Mouse (Mus musculus) kidney, postnatal 4 days (tissue): Measurements from ENCODE around the gene Dgat2.

Experiments used
- DNase-seq, 2 experiments: peaks; one replicate each; pipeline ENCODE4 v3.0.0; 2021; ENCODE audit warnings: mixed read lengths in 2 of 2

Gene Dgat2

DNA sequence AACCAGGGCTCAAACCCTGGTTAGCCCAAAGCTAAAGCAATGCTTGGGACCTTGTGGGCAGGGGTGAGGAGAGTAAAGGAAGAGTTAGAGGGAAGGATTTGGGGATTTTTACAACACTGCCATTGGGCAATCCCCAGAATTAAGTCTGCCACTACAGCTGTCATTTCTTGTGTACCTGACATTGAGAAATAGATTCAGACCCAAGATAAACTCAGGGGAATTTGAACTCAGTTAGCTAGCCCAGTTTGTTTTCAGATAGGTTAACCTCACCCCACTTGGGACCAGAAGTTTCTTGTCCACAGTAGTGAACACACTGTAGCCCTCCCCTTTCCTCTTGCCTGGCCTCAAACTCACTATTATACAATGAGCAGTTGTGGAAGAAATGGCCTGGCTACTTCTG, 8.9 kb upstream of the Dgat2 start:
- DNase-seq, result no peak

DNA sequence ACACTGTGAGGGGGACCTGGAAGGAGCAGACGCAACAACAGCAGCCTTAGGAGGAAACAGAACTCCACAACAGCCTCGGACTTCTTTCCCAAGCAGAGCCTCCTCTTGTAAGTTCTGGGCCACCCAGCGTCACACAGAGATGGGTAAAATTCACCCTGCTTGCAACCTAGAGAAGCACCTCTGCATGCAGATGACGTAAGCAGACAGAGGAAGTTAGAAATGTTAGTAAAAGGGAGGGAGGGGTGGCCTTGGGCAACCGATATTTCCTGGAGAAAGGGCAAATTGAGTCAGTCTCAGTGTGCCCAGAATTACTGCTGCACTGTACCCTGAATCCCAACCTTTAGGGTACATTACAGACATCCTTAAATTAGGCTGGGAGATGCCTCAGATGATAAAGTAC, 7.4 kb upstream of the Dgat2 start:
- no peak for DNase-seq

DNA sequence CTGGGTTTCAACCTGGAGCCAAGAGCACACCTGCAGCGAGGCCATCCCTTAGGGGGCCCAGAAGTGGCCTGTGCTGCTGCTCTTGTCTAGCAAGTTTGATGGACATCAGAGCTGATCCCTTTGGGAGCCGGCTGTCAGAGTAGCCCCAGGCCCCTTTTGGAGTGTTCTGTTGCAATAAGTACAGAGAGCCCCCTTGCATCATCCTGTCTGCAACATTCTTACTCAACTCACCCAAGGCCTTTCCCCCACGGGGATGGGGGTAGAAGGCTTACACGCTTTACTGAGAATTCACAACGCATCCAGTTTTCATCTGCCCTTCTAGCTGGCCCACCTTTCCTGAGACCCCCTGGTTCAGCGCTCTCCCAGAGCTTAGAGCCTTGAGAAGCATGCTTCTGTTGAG, 6.1 kb upstream of the Dgat2 start:
- DNase-seq, result no peak

DNA sequence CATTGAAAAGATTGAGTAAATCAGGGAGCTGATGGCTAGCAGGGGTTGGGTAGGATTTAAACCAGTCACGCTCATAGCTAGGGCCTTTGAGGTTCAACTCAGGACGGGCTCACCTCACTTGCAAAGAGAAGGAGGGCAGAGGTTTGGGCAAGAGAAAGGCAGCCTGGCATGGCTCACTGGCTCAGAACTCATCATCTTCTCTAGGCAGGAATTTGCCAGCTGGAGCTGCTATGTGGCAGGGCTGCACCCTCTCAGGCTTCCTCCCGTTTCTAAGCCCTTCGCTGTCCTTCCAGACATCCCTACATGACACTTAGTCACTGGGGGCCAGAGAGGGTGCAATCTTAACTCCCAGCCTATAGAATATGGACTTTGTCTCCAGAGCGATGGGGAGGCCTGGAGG, 4.9 kb upstream of the Dgat2 start:
- no peak for DNase-seq

DNA sequence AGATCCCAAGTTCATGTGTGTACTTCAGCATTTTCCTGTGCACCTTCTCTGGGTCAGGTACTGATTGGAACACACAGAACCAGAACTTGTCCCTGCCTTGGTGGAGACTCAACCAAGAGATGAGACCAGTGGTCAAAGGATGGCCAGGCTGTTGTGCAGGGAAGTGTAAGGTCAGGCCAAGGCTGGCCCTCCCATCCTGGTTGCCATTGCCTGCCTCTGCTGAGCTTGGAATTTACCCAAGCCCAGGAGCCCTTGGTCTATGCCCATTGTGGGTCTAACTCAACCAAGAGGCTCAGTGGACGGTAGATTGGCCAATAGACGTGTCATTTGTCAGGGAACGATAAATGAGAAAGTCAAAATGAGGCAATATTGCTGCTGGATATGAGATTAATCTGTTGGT, 2.9 kb upstream of the Dgat2 start:
- no peak for DNase-seq

DNA sequence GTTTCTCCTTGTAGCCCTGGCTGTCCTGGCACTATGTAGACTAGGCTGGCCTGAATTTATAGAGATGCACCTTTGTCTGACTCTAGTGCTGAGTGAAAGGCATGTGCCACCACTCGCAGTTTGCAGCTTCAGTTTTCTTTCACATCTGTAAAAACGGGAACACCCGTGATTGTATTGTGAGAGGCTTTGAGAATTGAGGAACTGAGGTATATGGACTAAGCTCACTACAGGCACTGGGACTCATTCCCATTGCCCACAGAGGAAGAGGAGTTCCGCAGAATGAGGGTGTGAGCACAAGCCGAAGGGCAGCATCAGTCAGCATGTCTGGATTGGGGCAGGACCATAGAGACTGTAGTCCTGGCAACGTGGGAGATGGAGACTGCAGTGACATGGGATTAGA, 1.2 kb upstream of the Dgat2 start:
- no peak for DNase-seq

DNA sequence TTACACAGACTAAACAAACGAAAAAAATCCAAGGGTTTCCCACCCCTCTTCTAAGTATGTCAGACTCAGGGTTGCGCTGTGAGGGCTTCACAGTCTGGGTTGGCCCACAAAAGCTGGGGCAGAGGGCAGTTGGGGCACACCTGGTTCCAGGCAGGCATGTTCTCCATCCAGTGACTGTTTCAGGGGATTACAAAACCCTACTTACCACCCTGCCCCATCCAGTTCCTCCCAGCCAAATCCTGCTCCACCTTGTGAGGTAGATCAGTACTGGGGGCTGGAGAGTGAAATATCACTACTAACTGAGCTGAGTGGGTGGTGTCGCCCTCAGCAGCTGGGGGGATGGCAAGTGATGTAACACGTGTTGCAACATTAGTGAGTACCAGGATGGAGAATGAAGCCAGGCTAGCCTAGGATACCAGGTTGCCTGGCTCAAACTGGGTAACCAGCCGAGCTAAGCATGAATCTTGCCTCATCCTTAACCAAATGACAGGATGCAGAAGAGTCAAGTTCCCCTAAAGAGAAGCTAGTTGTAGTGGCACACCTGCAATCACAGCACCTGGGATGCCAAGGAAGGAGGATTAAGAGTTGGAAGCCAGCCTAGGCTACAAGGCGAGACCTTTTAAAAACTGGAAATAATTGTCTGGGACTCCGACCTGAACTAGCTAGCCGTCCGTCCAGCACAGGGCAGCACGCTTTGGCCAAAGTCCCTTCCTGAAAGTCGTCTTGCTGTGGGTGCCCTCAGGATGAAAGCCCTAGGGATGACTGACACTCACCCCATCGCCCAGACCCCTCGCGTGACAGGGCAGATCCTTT, 694 bp downstream of the Dgat2 start:
- DNase-seq, result no peak

DNA sequence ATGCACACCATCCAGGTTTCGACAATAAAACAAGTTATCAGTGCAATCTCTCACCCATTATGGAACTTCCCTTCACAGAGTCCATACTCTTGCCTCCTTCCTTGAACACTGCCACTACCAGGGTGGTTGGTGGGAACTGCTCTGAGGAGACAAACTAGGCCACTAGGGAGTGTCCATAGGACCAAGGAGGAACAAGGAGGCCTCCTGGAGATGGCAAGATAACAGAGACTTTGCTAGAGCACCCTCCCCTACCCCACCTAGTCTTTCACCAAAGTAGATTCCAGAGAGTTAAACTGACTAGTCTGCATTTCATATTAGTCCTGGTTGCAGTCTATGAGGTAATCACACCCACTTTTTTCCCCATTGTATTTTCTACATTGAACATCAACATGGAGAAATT, 2.4 kb downstream of the Dgat2 start:
- DNase-seq, result no peak

DNA sequence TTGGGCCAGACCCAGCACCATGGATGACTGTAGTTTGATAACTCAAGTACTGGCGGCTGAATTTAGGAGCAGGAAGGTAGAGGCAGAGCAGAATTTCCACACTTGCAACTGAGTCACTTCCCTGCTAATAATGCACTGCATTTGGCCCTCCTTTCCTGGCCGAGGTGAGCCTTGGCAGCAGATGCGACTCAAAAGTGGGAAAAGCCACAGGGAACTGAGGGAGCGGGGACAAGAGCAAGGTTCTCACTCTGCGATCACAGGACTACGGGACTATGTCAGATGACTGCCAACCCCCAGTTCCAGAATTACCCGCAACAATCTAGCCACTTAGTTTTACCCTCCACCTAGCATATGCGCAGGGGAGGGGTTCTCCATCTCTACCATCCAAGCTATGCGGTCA, 3.2 kb downstream of the Dgat2 start:
- no peak for DNase-seq

DNA sequence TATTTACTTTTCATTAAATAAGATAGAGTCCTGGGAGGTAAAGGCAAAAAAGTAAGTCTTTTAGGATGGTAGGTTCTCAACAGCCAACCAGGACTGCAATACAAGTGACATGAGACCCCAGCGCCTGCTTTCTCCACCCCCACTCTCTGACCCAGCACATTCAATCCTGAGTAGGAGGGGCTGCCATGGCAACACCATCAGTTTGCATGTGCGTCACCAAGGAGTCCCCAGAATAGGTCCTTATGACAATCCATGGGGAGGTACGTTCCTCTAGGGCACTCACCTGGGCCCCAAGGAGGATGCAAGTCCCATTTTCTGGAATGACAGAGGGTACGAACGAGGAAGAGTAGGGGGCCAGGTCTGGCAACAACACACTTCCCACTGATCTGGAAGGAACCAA, 5.1 kb downstream of the Dgat2 start:
- DNase-seq, result no peak

DNA sequence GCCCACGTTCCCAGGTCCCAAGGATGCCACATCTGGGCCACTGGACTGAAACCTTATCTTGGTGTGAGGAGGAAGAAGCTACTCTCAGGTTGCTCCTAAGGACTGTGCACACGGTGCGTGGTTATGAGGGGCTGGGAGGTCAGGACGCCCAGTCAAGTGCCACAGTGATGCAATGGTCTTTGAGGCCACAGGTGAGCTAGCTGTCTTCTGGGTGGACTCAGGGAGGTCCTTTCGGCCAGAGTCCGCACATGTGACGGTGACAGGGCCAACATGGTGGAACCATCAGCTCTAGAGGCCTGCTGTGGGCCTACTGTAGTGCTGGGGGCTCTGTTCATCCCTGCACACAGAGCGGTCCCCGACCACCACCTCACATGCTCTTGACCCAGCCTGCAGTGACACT, 6.9 kb downstream of the Dgat2 start:
- DNase-seq, result no peak

DNA sequence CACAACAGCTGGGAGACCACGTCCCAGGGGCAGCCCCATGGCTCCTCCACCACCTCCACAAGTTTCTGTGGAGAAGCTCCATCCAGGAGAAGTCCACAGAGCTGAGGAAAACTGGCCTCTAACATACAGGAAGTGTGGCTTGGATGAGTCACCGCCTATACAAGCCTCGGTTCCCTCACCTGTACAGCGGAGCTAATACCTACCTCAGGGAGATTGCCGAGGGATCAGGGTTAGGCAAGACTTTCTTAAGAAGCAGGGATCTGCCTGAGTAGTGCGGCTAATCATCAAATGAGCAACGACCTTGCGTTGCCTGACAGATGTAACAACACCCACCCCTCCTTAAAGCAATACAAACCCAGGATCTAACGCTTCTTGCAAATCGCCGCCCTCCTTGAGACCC, 7.4 kb downstream of the Dgat2 start:
- no peak for DNase-seq

DNA sequence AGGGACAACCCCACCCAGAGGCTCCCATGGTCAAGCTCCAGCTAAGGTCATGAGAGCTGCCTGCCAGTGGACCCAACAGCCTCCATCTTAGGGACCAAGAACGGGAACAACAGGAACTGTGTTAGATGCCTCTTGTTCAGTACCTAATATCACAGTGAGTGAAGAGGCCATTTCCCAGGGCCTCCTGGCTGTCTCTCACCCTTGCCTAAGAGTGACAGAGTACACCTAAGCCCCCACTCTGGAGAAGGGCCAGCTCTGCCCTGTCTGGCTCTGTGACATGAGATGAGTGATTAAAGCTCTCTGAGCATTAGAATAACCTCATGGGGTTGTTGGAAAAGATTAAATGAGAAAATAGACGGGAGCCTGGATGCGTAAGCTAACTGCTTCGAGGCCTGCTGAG, 8.5 kb downstream of the Dgat2 start:
- DNase-seq, result no peak

DNA sequence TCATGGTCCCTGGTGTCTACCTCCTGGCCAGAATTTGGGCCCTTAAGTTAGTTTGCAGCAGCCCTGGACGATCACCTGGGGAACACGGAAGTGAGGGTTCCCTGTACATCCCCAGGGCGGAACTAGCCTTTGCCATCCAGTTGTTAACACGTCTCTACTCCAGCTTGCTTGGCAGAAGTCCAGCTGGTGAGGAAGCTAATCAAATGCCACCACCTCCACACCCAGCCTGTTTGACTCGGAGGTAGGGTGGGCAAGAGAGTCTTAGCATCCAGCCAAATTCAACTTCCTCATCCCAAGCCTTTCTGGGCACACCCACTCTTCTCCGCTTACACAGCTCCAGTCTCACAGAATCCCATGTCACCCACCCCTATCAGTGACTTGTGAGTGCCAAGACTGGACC, 9.6 kb downstream of the Dgat2 start:
- DNase-seq, result peak in 1 of 2 experiments; percentile 40

DNA sequence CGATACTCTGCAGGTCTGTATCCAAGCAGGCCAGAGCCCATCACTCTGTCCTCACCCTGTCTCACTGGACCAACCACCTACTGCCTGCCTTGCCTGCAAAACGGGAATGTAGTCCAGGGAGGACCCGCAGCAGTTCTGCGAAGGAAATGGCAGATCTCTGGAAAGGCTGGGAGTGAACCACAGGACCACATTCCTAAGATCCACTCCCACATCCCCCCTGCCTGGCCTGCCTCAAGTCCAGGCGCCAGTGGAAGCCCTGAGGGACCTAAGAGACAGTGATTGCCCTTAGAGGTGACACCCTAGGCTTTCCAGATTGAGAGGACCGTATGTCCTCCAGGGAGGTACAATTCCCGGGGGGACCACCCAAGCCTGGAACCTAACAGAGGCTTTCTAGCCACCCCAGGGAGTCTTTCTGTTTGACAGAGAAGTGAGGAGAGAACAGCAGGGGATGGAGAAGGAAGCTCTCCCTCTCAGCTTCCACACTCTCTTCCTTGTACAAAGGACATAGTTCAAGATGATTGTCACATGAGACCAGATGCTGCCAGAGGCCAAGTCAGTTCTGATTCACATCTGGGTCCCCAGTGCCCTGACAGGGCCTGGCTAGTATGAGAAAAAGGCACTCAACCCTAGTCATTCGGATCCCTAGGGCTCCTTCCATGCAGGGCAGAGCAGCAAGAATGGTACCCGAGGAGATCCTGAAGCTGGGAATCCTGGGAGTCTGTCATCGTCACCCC, 10.6 kb downstream of the Dgat2 start:
- peak; percentile 36 to 61 for DNase-seq

DNA sequence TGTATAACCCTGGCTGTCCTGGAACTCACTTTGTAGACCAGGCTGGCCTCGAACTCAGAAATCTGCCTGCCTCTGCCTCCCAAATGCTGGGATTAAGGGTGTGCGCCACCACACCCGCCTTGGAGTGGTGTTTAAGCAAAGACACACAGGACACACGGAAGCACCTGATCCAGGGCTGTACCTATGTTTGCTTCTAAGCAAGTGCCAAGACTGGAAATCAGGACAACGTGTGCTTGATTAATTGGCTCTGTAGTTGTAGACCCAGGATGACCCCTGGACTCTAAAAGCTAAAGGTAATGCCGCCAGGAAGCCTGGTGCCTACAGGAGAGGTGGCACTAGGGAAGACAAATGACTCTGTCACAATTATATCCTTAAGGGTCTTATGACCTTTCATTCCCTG, 12.0 kb downstream of the Dgat2 start:
- DNase-seq, result no peak

DNA sequence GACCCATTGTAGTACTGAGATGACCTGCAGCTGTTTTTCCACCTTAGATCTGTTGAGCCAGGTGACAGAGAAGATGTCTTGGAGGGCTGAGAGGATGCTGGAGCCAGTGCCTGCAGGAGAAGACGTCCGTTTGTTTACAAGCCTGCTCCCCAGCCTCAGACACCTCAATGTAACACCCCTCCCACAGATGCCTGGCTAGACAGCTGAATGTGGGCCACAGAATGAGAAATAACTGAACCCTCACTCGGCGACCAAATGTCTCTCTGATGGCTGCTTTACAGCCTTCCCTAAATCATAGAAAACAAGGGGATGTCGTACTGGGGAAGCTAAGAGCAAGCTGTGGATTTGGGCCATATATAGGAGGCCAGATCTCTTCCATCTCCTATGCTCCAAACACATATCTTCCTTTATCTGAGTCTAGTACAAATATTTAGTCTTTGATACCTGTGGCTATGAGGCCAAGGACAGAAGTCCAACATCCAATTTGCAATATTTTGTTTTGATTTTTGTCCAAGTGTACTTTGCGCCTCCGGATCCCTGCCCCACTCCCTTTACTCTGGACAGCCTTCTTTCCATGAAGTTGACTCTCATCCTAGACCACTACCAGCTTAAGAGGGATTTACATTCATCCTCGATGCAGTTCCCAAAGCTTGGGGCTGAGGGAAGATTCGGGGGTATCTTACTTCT, 12.7 kb downstream of the Dgat2 start:
- no peak for DNase-seq

DNA sequence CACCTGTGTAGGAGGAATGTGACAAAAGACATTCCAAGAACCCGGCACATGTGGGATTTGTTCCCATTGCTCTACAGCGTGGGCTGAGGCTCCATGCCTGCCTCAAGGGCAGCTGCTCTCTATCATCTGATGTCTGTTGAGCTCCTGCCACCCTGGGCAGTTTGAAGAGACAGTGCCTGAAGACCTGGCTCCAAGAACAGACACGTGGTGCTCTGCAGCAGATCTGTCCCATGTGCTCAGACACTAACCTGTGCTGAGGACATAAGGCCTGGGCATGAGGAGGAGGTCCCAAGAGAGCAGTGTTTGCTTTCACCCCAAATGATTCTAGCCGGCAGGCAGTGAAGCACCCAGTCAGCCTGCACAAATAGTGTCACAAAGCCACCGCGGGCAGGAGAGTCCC, 13.8 kb downstream of the Dgat2 start:
- no peak for DNase-seq

DNA sequence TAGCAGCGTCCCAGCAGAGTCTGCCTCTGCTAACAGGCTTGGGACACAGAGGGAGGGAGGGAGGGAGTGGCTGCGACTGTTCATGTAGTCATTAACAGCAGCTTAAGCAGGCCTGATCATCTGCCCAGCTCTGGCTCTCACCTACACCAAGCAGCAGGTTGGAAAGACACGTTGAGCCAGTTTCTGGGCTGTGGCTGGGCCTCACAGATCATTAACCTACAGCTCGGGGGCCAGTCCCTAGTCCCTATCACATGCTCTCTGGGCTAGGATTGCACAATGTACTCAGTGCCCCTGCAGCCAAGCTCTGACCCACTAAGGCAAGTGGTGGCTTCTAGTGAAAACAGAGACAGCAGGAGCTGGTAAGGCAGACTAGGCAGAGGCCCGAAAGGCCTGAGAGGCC, 14.6 kb downstream of the Dgat2 start:
- peak; percentile 66 to 82 for DNase-seq

DNA sequence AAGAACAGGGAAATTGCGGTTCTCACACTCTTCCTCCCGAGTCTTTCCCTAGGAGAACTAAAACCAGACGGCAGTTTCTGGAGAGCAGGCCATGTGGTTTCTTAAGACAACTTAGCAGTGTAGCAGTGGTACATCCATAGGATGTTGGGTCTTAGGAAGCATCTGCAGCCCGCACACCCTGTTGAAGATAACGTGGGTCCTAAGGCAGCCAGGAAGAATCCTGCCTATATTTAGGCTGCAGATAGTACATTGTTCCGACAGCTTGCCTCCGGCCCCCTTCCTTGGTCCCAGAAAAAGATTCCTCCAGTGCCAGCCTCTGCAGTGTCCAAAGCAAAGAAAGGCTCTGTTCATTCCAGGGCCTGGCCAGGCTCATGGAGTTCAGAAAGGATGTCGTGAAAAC, 16.4 kb downstream of the Dgat2 start:
- DNase-seq, result no peak

DNA sequence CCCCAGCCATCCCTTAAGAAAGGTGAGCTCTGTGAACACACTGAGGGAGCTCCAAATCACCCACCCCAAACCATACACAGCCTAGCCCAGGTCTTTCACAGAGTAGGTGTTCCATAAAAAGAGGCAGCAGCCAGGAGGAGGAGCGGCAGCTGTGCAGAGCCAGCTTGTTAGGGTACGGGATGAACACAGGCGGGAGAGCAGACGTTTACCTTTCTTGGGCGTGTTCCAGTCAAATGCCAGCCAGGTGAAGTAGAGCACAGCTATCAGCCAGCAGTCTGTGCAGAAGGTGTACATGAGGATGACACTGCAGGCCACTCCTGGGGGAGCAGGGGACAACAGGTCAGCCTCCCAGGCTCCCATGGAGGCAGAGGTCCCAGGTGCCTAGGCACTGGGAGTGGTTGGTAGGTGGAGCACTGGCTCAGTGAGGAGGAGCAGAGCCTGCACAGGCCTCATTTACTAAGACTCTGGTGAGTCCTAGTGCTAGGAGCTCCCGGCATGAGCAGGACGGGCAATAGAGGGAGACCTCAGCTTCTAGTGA, 17.6 kb downstream of the Dgat2 start:
- no peak for DNase-seq

DNA sequence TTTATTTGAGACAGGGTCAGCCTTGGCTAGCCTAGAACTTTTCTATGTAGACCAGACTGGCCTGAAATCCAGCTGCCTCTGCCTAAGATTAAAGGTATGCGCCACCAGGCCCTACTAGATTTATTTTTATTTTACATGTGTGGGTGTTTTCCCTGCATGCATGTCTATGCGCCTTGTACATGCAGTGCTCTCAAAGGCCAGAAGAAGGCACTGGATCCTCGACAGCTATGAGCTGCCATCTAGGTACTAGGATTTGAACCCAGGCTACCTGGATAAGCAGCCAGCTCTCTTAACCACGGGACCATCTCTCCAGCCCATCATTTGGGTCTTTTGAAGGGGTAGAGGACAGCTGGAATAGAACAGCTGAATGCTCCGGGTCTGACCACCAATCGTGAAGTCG, 20.1 kb downstream of the Dgat2 start:
- DNase-seq, result no peak

DNA sequence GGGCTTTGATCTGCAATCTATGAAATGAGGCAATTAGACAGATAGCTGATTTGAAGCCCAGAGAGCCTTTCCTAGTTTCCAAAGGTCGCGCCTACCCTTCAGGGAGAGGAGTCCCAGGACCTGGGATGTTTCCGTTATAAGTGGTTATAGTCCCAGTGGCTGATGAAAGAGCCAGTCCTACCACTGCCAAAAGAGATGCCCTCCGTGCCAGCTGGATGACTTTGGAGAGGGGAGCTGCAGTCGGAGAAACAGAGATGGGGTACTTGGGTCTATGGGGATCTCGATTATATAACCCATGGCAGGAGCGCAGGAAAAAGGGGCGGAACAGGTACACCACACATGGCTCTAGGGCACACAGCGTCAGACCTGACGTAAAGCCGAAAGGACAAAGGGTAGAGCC, 20.6 kb downstream of the Dgat2 start:
- DNase-seq, result no peak

DNA sequence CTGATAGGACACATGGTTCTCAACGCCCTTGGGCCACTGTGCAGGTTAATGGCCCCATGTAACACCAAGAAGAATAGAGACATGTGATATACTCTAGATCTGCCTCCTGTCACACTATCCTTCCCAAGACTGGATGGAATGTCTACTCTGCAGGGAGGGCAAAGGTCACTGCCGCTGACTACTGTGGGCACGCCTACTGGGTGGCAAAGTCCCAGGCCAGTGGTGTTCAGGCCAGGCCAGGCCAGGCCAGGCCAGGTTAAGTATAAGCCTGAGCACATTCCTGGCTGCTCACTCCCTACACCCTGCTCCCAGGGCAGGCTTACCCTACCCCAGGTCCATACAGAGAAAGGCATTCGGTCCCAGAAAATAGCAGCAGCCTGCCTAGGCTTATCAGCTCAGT, 21.0 kb downstream of the Dgat2 start:
- peak; percentile 76 to 87 for DNase-seq
